Mouse (Mus musculus): ENCODE results near the gene Hlx.

GRCm38 (mm10) chr1:184695451-184695850, 37.0 kb downstream of the Hlx start:
- TF ChIP-seq POLR2A (IDR thresholded peaks at IDR 0.05; ENCODE audit: borderline replicate concordance, control insufficient read depth, low read depth, low read length) (no peak), CTCF (IDR thresholded peaks at IDR 0.05; ENCODE audit: control insufficient read depth, insufficient read depth, low read length) (no peak)
